Mouse (Mus musculus): ENCODE results near the gene Cdh23. TPM values are rescaled to one million over a fixed set of nuclear protein-coding genes. Genes with fewer than 3 reads are reported as not detected.
"Not testable (repeated sequence)": the region's sequence is repeated elsewhere in the genome, so short reads cannot be mapped to it uniquely, and the experiment has no call there.

The Cdh23 gene
- polyA plus RNA-seq, 1 experiment, result 0.19 TPM

GRCm38 (mm10) chr10:60721640-60722039 is 25.4 kb upstream of the Cdh23 start:
- H3K36me3 ChIP-seq (ENCODE audit: control insufficient read depth, insufficient read depth), result no peaks in the 10 kb centered on the region
- no peaks in the 10 kb centered on the region for H3K79me2 ChIP-seq (ENCODE audit: control insufficient read depth, insufficient read depth)
- no peak overlapping the region for H3ac ChIP-seq (ENCODE audit: control insufficient read depth, insufficient read length, low read depth)
- H3K79me3 ChIP-seq (ENCODE audit: low read depth), result no peaks in the 10 kb centered on the region
- H3K27me3 ChIP-seq (ENCODE audit: control insufficient read depth, insufficient read depth, insufficient read length), result no peaks in the 10 kb centered on the region
- H3K4me3 ChIP-seq (ENCODE audit: insufficient read depth, poor library complexity, severe bottlenecking), result no peak overlapping the region
- TF ChIP-seq FOSL1 (IDR thresholded peaks at IDR 0.05; ENCODE audit: insufficient read depth, low read length, poor library complexity, severe bottlenecking), result no peak
- TF ChIP-seq USF1 (IDR thresholded peaks at IDR 0.05; ENCODE audit: low read depth), result no peak
- TF ChIP-seq CEBPB (IDR thresholded peaks at IDR 0.05; ENCODE audit: low read depth), result no peak

- H3K36me3 ChIP-seq (ENCODE audit: control insufficient read depth, insufficient read depth), result peaks cover 6% of the 10 kb centered on the region
- no peak for TF ChIP-seq MYOG (IDR thresholded peaks at IDR 0.05; ENCODE audit: control insufficient read depth, extremely low read depth, insufficient read length)
- TF ChIP-seq FOSL1 (IDR thresholded peaks at IDR 0.05; ENCODE audit: insufficient read depth, low read length, poor library complexity, severe bottlenecking), result no peak
- no peak for TF ChIP-seq MAX (IDR thresholded peaks at IDR 0.05)
- no peak for TF ChIP-seq CTCF (IDR thresholded peaks at IDR 0.05; ENCODE audit: control insufficient read depth, insufficient read depth, insufficient read length)
- no peak for TF ChIP-seq USF1 (IDR thresholded peaks at IDR 0.05; ENCODE audit: low read depth)
- TF ChIP-seq CEBPB (IDR thresholded peaks at IDR 0.05; ENCODE audit: low read depth), result no peak
- no peak for TF ChIP-seq MYOD1 (IDR thresholded peaks at IDR 0.05; ENCODE audit: control insufficient read depth, insufficient read length, low read depth)
- no peak overlapping the region for H3ac ChIP-seq (ENCODE audit: control insufficient read depth, insufficient read length, low read depth)
- no peaks in the 10 kb centered on the region for H3K27me3 ChIP-seq (ENCODE audit: control insufficient read depth, insufficient read depth, insufficient read length)
- no peaks in the 10 kb centered on the region for H3K79me3 ChIP-seq (ENCODE audit: low read depth)
- H3K79me2 ChIP-seq (ENCODE audit: control insufficient read depth, insufficient read depth), result no peaks in the 10 kb centered on the region
- no peak overlapping the region for H3K4me3 ChIP-seq (ENCODE audit: insufficient read depth, poor library complexity, severe bottlenecking)
Measured at GRCm38 (mm10) chr10:60720461-60720860, 24.2 kb upstream of the Cdh23 start.

- H3K27me3 ChIP-seq (ENCODE audit: control insufficient read depth, insufficient read depth, insufficient read length), result no peaks in the 10 kb centered on the region
- H3K79me3 ChIP-seq (ENCODE audit: low read depth), result no peaks in the 10 kb centered on the region
- peaks cover 6% of the 10 kb centered on the region for H3K36me3 ChIP-seq (ENCODE audit: control insufficient read depth, insufficient read depth)
Measured at GRCm38 (mm10) chr10:60718491-60718890, 22.2 kb upstream of the Cdh23 start.

GRCm38 (mm10) chr10:60716449-60716848 is 20.2 kb upstream of the Cdh23 start:
- Histone ChIP-seq H3K79me2 (ENCODE audit: control insufficient read depth, insufficient read depth) (no peaks in the 10 kb centered on the region), H3K36me3 (ENCODE audit: control insufficient read depth, insufficient read depth) (peaks cover 6% of the 10 kb centered on the region), H3K79me3 (ENCODE audit: low read depth) (no peaks in the 10 kb centered on the region), H3K4me3 (ENCODE audit: insufficient read depth, poor library complexity, severe bottlenecking) (no peak overlapping the region), H3K27me3 (ENCODE audit: control insufficient read depth, insufficient read depth, insufficient read length) (no peaks in the 10 kb centered on the region), H3ac (ENCODE audit: control insufficient read depth, insufficient read length, low read depth) (no peak overlapping the region)
- TF ChIP-seq FOSL1 (IDR thresholded peaks at IDR 0.05; ENCODE audit: insufficient read depth, low read length, poor library complexity, severe bottlenecking) (no peak), CEBPB (IDR thresholded peaks at IDR 0.05; ENCODE audit: low read depth) (no peak), MYOD1 (IDR thresholded peaks at IDR 0.05; ENCODE audit: control insufficient read depth, insufficient read length, low read depth) (no peak), MYOG (IDR thresholded peaks at IDR 0.05; ENCODE audit: control insufficient read depth, extremely low read depth, insufficient read length) (no peak), CTCF (IDR thresholded peaks at IDR 0.05; ENCODE audit: control insufficient read depth, insufficient read depth, insufficient read length) (no peak), MAX (IDR thresholded peaks at IDR 0.05) (no peak), USF1 (IDR thresholded peaks at IDR 0.05; ENCODE audit: low read depth) (no peak)

More at GRCm38 (mm10) chr10:60718491-60718890, 22.2 kb upstream of the Cdh23 start:
- H3K4me3 ChIP-seq (ENCODE audit: insufficient read depth, poor library complexity, severe bottlenecking), result no peak overlapping the region
- H3K79me2 ChIP-seq (ENCODE audit: control insufficient read depth, insufficient read depth), result no peaks in the 10 kb centered on the region
- TF ChIP-seq USF1 (IDR thresholded peaks at IDR 0.05; ENCODE audit: low read depth) (no peak), CEBPB (IDR thresholded peaks at IDR 0.05; ENCODE audit: low read depth) (no peak), MAX (IDR thresholded peaks at IDR 0.05) (no peak), MYOD1 (IDR thresholded peaks at IDR 0.05; ENCODE audit: control insufficient read depth, insufficient read length, low read depth) (no peak), MYOG (IDR thresholded peaks at IDR 0.05; ENCODE audit: control insufficient read depth, extremely low read depth, insufficient read length) (no peak), FOSL1 (IDR thresholded peaks at IDR 0.05; ENCODE audit: insufficient read depth, low read length, poor library complexity, severe bottlenecking) (no peak), CTCF (IDR thresholded peaks at IDR 0.05; ENCODE audit: control insufficient read depth, insufficient read depth, insufficient read length) (no peak)
- no peak overlapping the region for H3ac ChIP-seq (ENCODE audit: control insufficient read depth, insufficient read length, low read depth)

GRCm38 (mm10) chr10:60712299-60712698 is 16.0 kb upstream of the Cdh23 start:
- not testable (repeated sequence) for H3ac ChIP-seq (ENCODE audit: control insufficient read depth, insufficient read length, low read depth); H3K27me3 ChIP-seq (ENCODE audit: control insufficient read depth, insufficient read depth, insufficient read length); H3K79me3 ChIP-seq (ENCODE audit: low read depth); H3K36me3 ChIP-seq (ENCODE audit: control insufficient read depth, insufficient read depth); H3K4me3 ChIP-seq (ENCODE audit: insufficient read depth, poor library complexity, severe bottlenecking); H3K79me2 ChIP-seq (ENCODE audit: control insufficient read depth, insufficient read depth)

- no peaks in the 10 kb centered on the region for H3K79me2 ChIP-seq (ENCODE audit: control insufficient read depth, insufficient read depth)
- H3K36me3 ChIP-seq (ENCODE audit: control insufficient read depth, insufficient read depth), result no peaks in the 10 kb centered on the region
- H3ac ChIP-seq (ENCODE audit: control insufficient read depth, insufficient read length, low read depth), result no peak overlapping the region
- TF ChIP-seq USF1 (IDR thresholded peaks at IDR 0.05; ENCODE audit: low read depth) (no peak), FOSL1 (IDR thresholded peaks at IDR 0.05; ENCODE audit: insufficient read depth, low read length, poor library complexity, severe bottlenecking) (no peak), MYOG (IDR thresholded peaks at IDR 0.05; ENCODE audit: control insufficient read depth, extremely low read depth, insufficient read length) (no peak), MAX (IDR thresholded peaks at IDR 0.05) (no peak), CTCF (IDR thresholded peaks at IDR 0.05; ENCODE audit: control insufficient read depth, insufficient read depth, insufficient read length) (no peak), MYOD1 (IDR thresholded peaks at IDR 0.05; ENCODE audit: control insufficient read depth, insufficient read length, low read depth) (no peak), CEBPB (IDR thresholded peaks at IDR 0.05; ENCODE audit: low read depth) (no peak)
- no peaks in the 10 kb centered on the region for H3K79me3 ChIP-seq (ENCODE audit: low read depth)
- no peak overlapping the region for H3K4me3 ChIP-seq (ENCODE audit: insufficient read depth, poor library complexity, severe bottlenecking)
- peaks cover 27% of the 10 kb centered on the region for H3K27me3 ChIP-seq (ENCODE audit: control insufficient read depth, insufficient read depth, insufficient read length)
Measured at GRCm38 (mm10) chr10:60708837-60709236, 12.5 kb upstream of the Cdh23 start.

Data from C2C12 (cell line).